Mouse (Mus musculus) neural tube, embryonic 10.5 days (tissue): Measurements from ENCODE around the gene Asic2.

Experiments
- DNase-seq: peaks from one replicate; pipeline ENCODE4 v3.0.0-alpha.2; 2017; ENCODE audit warnings: low spot score; ENCODE audit errors: extremely low spot score

Gene Asic2

DNA sequence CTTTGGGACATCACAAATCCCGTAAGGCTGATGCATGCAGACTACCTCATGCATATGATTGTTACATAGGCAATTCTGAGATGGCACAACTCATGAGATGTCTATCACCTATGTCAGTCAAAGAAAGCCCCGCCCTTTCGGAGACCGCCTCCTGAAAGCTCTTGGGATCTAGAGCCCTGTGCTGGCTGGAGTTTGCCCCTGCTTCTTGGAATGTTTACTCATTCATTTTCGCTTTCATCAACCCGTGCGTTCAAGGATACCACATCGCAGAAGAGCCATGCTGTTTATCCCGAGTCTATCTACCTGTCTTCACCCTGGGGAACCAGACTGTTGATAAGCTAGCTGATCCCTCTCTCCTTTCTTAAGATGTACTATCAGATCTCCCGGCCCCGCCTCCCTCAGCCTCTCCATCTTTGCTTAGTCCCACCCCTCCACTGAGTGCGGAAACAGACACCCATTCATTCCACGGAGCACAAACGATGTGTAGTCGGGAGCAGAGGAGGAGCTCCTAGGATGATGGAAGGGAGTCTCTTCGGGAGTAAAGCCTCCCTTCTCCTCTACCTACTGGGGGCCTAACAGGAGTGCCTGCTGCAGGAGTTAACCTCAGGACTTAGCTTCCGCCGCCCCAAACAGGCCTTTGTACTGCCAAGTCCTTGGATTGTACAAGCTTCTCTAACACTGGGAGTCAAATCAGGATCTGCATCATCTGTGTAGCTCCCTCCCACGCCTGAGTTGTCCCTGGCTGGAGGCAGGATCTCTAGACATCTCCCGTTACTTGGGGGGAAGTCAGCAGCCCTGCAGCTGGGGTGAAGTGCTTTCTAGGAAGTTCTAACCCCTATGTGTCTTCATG lies 356.1 kb downstream of the Asic2 start:
- peak; percentile 52 for DNase-seq

DNA sequence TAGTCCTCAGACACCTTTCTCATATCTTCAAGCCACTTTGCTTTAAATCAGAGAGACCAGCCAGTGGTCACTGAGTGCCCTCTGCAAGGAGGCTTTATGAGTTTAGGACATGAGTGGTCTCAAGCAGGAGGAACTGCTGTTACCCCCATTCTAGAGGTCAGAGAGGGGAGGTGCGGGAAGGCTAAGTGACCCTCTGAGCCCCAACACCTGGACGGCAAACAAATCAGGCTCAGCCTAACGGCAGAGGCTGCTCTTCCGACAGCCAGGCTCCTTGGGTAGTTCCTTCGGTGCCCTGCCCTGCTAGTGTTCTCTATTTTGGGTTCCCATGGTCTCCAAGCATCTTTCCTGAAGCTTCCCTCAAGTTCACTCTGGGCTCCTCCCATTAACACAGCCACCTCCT lies 357.8 kb downstream of the Asic2 start:
- no peak for DNase-seq

DNA sequence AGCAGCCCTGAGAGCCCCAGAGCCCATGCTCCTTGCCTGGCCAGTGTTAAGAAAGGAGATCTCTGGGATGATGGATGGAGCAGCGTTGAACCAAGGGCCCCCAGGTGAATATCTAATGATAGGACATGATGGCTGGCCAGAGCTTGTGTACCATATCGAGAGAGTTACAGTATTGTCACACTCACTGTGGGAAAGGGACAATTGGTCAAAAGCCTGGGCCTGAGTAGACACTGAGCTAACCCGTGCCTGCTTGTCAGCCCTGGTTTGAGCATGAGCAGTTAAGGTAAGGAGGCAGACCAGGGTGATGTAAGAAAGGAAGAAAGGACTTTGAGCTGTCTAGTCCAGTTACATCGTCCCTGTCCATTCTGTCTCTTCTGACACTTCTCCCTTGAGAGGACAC lies 365.3 kb downstream of the Asic2 start:
- no peak for DNase-seq

DNA sequence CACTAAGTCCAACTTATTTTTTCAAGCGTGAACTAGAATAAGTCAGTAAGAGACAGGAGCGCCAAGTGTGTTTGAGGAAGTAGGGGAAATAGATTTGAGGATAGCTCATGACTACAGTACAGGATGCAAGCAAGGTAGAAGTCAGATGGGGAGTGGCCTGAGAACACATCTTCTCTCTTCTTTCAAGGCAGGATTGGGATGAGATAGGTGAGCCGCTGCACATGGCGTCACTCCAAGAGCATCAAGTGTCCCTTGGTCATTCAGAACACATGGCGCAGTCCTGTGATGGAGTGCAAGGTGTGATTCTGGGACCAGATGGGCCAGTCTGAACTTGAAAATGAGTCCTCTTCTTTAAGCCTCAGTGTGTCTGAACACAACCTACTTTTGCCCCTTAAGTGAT lies 366.5 kb downstream of the Asic2 start:
- DNase-seq: no peak

DNA sequence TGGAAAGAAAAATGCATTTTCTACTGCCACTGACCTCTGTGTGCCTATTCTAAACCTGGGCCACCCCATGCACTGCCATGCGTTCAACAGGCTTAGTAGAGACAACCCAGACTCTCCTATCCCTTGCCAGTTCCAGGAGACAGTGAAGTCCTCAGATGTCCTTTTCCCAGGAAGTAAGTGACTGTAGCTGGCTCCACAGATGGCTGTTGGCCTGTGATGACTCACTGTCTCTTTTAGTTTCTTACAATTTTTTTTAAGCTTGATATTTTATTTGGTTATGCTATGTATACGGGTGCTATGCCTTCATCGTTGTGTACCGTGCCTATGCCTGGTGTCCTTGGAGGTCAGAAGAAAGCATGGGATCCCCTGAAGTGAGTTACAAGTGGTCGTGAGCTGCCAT lies 370.7 kb downstream of the Asic2 start:
- DNase-seq: no peak

DNA sequence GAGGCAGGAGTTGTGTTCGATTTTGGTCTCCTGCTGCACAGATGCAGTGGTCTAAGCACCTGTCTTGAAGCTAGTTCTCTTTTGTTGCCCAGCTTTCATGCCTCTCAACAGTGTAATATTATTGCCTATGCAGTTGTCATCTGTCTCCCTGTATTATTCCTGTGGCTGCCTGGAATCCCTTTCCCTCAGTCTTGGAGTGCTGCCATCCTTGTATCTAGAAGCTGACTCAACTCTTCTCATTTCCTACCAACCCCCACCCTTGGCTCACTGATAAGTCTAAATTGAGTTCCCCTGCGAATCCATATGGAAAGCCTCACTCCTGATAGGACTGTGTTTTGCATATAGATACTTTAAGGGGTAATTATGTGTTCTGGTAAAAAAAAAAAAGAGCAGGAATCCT lies 373.0 kb downstream of the Asic2 start:
- no peak for DNase-seq

DNA sequence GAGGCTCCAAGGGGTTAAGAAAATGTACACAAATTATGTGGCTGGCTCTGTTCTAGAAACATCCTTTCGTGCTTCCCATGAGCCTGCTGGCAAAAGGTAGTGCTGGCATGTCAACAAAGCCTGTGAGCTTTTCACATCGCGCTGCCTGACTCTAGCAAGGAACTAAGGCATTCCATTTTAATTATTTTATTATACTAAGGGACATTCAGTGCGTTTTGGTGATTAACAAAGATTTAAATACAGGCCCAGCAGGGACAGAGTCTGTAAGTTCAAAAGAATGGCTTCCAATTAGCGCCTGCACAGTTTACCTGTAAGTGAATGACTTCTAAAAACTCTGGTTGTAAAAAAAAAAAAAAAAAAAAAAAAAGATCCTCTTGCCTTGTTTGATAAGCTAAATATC lies 375.5 kb downstream of the Asic2 start:
- DNase-seq: no peak

DNA sequence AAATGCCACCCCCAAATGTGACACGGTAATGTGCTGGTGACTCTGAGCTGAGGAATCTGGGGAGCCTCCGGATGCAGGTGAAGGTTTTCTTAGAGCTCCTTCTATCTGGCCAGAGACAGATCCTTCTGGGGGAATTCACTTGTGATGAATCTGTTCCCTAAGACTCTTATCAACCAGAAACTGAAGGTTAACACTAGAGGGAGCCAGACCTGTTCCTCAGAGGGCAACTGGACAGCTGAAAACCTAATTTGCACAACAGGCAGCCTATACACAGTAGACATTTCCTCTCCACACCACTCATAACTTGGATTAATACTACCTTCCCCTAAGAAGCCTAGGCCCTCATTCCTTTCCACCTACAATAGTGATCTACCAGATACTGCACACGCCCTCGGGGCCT lies 377.3 kb downstream of the Asic2 start:
- no peak for DNase-seq

DNA sequence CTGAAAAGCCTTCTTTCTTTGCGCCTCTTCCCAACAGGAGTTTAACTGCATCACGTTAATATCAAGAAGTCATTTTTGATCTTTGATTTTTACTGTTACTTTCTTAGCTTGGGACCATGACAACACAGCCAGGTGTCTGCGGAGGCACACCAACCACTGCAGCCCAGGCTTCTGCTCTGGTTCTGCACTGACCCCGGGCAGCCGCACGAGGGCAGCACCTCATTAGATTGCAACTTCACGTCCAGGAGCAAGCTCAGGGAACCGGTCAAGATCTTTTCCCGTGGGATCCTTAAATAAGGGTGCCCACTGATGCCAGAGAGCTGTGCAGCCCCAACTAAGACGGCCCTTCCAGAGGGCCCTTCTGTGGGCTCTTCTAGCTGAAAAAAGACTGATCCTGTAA lies 379.6 kb downstream of the Asic2 start:
- peak; percentile 71 for DNase-seq

DNA sequence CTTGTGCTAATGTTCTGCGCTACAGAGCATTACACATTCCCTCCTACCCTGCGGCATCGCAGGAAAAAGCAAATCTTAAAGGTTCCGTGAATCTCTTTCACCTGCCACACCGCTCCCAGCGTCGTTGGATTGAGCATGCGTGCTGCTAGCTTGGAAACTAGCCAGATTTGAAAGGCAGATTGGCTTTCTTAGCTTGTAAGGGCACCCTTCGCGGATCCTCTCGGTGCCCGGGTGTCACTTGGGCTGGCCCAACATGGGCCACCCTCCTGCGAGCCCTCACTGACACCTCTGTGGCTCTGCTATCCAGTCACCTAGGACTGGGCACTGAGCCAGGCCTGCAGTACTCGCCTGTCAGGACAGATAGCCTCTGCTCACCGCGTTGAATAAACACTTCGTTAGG lies 380.3 kb downstream of the Asic2 start:
- DNase-seq: no peak

DNA sequence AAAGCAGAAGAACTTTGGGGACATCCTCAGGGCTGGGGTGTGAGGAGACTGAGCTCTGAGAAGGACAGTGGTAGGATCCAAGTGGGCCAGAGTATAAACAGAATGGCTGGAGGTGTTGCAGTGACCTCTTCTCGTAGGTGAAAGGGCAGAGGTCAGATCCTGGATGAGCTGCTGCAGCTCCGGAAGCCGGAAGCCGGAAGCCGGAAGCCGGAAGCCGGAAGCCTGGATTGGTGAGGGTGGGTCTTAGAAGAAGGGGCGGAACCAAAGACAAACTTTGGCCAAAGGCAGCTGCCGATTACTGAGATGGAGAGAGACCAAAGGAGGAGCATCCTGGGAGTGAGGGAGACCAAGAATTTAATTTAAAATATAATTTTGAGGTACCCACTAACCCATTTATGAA lies 381.1 kb downstream of the Asic2 start:
- DNase-seq: no peak

DNA sequence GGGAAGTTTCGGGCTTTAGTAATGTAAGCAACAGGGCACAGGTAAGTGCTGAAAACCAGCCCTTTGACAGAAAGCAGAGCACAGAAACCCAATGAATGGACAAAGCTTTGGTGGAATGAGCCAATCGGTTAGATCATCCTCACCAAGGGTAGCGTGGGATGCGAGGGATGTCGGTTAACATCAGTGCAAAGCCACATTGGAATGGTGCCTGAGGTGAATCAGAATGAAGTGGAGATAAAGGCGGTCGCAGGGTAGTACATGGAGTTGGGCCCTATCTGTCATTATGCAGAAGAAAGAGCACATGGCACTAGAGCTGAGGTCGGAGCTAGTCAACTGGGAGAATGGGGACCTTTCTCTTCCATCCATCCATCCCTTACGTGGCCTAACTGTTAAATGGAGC lies 383.8 kb downstream of the Asic2 start:
- no peak for DNase-seq

DNA sequence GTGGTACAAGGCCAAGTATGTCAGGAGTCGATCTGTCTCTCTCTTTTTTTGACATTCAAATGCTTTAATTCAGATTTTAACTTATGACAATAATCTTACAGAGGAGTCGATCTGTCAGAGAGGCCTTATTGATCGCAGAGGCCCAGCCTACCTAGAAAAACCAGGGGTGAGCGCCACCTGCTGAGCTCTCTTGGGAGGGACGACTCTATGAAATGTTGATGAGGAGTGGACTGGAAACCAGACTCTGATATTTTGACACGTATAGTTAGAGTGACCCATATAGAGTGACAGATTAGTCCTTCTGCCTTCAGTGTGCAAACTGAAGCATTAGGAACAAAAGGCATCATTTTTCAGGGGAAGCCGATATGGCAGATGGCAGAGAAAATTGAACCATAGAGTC lies 385.1 kb downstream of the Asic2 start:
- DNase-seq: no peak

DNA sequence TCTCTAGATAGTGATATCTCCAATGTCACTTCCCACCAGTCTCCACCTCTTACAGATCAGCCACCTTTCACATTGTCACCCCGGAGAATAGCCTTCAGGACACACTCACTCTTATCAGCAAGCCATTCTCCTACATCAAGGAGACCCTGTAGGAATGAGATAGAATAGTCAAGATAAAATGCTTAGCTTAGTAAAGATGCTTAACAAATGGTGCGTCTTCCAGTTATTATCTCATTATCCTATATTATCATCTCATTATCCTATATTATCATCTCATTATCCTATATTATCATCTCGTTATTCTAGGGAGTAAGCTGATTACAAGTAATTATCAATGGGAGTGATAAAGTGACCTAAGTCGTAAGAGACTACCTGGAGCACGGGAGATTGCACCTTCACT lies 386.1 kb downstream of the Asic2 start:
- DNase-seq: no peak

DNA sequence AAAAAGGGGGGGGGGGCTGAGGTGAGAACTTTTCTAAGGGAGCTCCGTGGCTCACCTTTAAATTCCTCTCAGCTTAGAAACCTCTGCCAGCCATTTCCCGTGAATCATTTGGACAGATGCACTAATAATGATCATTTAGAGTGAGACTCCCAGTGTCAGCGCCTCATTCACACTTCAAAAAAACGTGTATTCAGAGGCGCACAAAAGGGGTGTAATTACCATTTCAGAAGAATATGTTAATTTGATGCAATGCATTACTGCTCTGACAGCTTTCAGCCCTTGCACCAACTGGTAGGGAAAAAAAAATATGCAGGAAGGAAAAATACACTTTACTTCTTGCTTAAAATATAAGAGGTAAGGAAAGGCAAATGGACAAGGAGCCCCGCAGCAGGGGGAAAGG lies 388.5 kb downstream of the Asic2 start:
- no peak for DNase-seq

DNA sequence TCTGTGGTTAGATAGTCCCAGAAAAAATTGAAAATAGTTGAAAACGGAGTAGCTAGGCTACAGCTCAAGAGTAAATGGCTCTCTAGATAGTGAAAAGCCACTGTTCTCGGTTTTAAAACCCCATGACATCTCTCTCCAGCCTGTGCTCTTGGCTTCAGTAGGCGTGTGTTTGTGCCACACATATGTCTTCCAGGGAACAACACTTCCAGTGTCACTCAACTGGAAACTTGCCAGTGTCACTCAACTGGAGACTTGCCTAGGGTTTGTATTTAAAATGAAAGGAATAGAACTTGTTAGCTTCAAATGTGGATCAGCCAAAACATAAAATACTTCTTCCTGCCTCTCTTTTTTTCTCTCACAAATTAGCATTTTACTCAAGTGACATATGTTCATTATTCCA lies 397.9 kb downstream of the Asic2 start:
- DNase-seq: no peak

DNA sequence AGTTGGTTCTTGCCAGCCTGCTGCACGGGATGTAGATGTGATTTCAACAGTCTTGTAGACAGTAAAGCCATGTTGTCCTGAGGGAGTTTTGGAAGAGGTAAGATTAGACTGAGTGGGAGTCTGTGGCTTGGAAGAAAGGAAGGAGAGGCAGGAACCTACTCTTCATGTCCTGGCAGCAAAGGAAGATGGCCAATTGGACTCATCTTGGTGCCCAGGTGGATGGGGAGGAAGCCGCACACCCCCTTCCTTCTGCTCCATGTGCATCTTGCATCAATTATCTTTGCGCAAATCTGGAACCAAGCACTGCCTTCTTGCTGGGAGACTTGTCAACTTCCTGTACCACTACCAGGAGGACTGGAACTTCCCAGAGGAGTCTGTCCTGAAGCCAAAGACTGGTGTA lies 403.4 kb downstream of the Asic2 start:
- DNase-seq: no peak

DNA sequence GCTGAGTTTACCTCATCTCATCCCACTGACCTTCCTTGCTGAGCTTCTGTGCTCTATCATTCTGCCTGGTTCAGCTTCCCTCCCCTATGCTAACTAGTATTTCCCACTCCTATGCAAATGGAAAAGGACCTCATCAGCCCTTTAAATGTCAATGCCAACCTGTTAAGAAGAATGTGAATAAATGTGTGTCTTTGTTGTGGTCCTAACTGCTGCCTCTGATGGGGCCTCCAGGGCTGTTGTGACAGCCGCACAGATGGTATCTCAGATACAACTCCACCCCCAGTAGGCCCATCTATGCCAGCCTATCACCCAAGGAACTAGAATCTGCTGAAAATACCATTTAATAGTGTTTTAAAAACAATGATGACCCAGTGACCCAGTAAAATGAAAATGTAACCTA lies 407.9 kb downstream of the Asic2 start:
- DNase-seq: no peak

DNA sequence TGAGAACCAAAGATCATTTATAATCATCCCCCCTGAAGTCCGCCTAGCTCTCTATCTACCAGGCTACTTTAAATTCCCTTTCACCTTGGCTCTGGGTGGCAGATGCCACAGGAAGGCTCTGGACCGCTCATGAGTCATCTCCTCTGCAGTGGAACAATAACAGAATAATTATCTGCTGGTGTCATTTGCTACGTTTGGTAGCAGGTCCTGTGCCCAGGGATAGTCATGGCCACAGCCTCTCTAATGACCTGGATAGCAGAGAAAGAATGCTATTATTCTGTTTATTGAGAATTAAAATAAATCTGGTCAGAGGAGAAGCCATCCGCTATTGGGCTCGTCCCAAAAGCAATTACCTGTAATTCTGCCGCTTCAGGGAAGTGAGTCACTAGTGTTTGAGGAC lies 425.1 kb downstream of the Asic2 start:
- DNase-seq: no peak

DNA sequence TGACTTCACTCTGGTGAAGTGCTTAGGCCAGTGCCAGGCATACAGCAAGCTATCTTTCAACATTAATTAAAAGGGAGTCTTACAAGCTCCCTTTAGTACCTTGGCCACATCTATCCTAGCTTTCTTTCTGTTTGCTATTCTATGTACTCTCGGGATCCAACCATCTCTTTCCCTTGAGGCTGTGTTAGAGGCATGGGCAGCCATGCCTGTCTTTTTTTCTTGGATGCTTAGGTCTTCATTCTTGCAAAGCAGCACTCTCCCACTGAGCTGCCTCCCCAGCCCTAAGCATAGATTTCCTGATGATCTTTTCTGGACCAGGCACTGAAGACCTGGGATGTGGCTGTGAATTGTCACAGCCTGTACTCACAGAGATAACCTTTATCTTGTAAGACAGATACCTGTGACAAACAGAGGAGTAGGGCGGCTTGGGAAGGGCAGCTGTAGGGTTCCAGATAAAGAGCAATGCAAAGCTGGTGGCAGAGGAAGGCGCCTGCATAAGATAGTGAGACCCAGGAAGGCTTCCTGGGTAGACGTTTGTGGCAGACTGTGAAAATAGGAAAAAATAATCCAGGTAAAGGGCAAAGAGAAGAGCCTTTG lies 433.0 kb downstream of the Asic2 start:
- no peak for DNase-seq

DNA sequence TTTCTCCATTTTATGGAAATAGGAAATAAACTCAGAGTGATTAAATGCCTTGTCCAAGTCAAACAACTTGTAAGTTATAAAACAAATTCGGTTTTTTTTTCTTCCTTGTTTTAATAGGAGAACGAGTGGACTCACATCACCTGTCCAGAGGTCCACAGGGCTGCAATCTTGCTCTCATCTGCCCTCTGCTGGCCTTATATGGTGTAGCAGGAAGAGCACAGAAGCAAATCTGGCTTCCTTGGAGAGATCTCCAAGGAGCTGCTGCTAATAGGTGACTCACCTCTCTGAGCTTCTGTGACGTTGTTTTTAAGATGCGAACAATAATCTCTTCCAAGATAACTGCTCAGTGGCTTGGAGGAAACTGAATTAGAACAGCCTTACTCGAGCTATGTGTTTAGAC lies 433.6 kb downstream of the Asic2 start:
- peak; percentile 65 for DNase-seq

DNA sequence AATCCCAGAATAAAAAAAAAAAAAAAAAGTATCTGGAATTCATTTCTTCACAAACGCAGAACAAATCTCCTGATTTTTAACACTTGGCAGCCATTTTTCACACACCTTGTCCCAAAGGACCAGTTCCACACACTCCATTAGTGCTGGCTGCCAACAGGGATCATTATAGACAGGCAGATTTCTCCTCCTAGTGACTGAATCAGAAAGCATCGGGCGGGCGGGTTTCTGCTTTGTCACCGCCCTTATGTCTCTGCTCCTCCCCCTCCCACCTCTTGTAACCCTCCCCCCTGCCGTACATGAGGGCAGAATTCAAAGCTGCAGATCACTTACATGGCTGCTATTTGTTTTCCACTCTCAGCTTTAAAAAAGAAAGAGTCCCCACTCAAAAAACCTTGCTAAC lies 436.4 kb downstream of the Asic2 start:
- peak; percentile 29 for DNase-seq

DNA sequence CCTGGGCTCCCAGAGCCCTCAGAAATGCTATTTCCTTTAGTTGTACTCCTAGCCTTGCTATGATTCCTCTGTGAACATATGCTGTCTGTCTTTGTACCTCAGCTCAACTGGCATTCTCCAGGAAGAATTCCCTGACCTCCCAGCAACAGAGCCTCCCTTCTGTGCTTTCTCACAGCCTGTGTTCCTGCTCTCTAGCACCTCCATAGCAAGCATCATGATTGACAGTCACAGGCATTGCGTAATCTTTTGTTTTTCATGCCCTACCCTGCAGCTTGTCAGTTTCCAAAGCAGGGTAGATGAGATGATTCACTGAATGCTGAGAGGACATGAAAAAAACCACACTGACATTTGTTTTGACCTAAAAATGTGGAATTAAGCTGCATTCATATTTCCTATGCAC lies 445.3 kb downstream of the Asic2 start:
- DNase-seq: no peak
